Mouse (Mus musculus) forebrain, embryonic 14.5 days (tissue): ENCODE measurements around the gene Robo1. TPM values are rescaled to one million over a fixed set of nuclear protein-coding genes. Genes with fewer than 3 reads are reported as not detected.

Source experiments
- ATAC-seq: fragments of 200-750 bp; cut with Nextera tagmentation; 2 replicates; pipeline ENCODE4 v1.8.0; 2017; ENCODE audit warnings: mild to moderate bottlenecking, moderate library complexity
- DNase-seq: peaks from one replicate; pipeline ENCODE4 v3.0.0-alpha.2; 2015; ENCODE audit warnings: low spot score
- H3K27ac ChIP-seq: fragments of 300-500 bp; sonication (generic); 2 replicates; pipeline ENCODE4 v1.5.1; 2014; ENCODE audit warnings: low read depth, mild to moderate bottlenecking, control low read depth, low read length, moderate library complexity
- H3K27me3 ChIP-seq: fragments of 300-500 bp; sonication (generic); replicated peaks from 2 replicates; pipeline ENCODE4 v1.6.1; 2014; ENCODE audit warnings: low read length, control low read depth, mixed read lengths; ENCODE audit not compliant: control insufficient read depth, insufficient read depth
- H3K36me3 ChIP-seq: fragments of 300-500 bp; sonication (generic); 2 replicates; pipeline ENCODE4 v1.6.1; 2014; ENCODE audit warnings: low read length, control low read depth; ENCODE audit not compliant: control insufficient read depth, insufficient read depth
- H3K4me1 ChIP-seq: fragments of 300-500 bp; sonication (generic); 2 replicates; pipeline ENCODE4 v1.6.1; 2014; ENCODE audit warnings: antibody characterized with exemption, low read length, control low read depth; ENCODE audit not compliant: control insufficient read depth, insufficient read depth
- H3K4me2 ChIP-seq: fragments of 300-500 bp; sonication (generic); 2 replicates; pipeline ENCODE4 v1.6.1; 2014; ENCODE audit warnings: mild to moderate bottlenecking, control low read depth, low read length
- H3K4me3 ChIP-seq: fragments of 300-500 bp; sonication (generic); 2 replicates; pipeline ENCODE4 v1.5.1; 2014; ENCODE audit warnings: low read depth, low read length, control low read depth
- H3K9ac ChIP-seq: fragments of 300-500 bp; sonication (generic); 2 replicates; pipeline ENCODE4 v1.6.1; 2014; ENCODE audit warnings: mild to moderate bottlenecking, low read length, control low read depth, moderate library complexity
- H3K9me3 ChIP-seq: fragments of 300-500 bp; sonication (generic); replicated peaks from 2 replicates; pipeline ENCODE4 v1.6.1; 2016; ENCODE audit warnings: low read length, control low read depth, mixed read lengths; ENCODE audit not compliant: control insufficient read depth
- WGBS: fragments of 180-500 bp; shearing (Covaris S2); extraction: QIAGEN DNeasy Blood & Tissue Kit; methylation state at CpG from one replicate; pipeline ENCODE4 v1.1.7; 2014; 5-methylcytosine and 5-hydroxymethylcytosine counted together
- polyA plus RNA-seq: library from polyadenylated mRNA; unstranded; fragments of >200 nt; fragmentation: Nextera tagmentation; extraction: Ambion mirVana; gene quantifications from 2 replicates; pipeline ENCODE4 v1.2.1, GENCODE M21; 2014

Robo1 gene
- 37.1 and 49.4 TPM in 2 replicates for polyA plus RNA-seq

DNA sequence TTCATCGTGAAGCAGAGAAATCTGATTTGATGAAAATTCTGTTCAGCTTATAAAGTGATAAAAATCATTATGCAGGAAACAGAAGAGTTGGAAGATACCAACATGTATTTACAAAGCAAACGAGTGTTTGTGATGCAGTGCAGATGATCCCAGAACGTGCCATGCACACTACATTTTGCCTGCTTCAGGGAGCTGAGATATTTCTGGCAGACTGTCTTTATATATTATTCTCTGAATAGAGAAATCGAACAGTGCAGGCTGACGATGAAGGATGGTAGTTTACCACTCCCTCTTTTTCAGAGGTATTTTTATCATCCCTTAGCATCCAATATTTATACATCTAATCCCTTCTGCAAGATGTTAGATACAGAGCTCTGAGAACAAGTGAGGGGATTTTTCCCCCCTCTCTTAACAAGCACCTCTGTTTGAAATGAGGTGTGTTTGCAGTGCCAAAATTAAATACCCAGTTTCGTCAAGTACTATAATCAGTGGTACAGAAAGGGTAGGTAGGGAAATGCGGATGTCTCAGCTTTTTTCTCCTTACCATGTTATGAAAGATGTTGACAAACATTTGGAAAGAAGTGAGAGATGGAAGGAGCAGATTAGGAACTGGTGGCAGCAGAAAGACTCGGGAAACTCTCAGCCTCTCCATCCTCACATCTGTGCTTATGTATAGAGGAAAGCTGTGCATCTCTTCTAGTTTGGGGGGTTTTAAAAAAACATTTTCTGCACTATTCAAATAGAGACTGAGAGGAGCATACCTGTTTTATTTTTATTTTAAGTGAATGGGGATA is at the start of gene Robo1:
Gene Robo1, plus strand, starts transcription at position 770 of the 794 bp plus-strand sequence.
- Histone ChIP-seq H3K9me3 (no peaks in the 10 kb centered on the region), H3K36me3 (no peaks in the 10 kb centered on the region), H3K27ac (no peak within 1 kb of the TSS), H3K4me2 (no peak within 1 kb of the TSS), H3K4me3 (no peak within 1 kb of the TSS), H3K9ac (no peak within 1 kb of the TSS), H3K27me3 (no peaks in the 10 kb centered on the region), H3K4me1 (no peaks in the 10 kb centered on the region)
- 71% methylated on average over 8 of the region's 8 CpGs for WGBS
- peak; percentile 36 for DNase-seq
- no peak for ATAC-seq

DNA sequence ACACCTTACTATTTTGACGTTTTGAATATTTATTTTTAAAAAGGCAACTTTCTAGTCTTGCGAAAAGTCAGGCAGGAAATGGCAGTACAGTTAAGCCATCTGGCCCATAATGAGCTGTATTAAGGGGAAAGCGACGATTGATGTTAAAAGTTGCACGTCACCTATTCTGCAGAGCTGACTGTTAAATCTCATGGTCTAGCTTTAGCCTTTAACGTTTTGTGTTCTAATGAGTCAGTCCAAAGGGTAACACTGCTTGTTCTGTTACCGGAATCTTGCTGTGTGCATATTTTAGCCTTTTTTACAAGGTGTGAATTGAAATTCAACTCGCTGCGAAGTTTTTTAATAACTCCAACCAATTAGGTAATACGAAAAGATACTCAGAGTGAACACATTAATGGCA is 40.3 kb upstream of the Robo1 start:
- H3K4me2 ChIP-seq, result no peak overlapping the region
- 85% methylated on average over 10 of the region's 10 CpGs for WGBS
- no peak overlapping the region for H3K9ac ChIP-seq
- ATAC-seq (no peak), DNase-seq (no peak)
- H3K4me1 ChIP-seq, result no peaks in the 10 kb centered on the region
- H3K4me3 ChIP-seq, result no peak overlapping the region
- H3K27ac ChIP-seq, result no peak overlapping the region
- no peaks in the 10 kb centered on the region for H3K36me3 ChIP-seq
- H3K9me3 ChIP-seq, result no peaks in the 10 kb centered on the region
- H3K27me3 ChIP-seq, result no peaks in the 10 kb centered on the region

DNA sequence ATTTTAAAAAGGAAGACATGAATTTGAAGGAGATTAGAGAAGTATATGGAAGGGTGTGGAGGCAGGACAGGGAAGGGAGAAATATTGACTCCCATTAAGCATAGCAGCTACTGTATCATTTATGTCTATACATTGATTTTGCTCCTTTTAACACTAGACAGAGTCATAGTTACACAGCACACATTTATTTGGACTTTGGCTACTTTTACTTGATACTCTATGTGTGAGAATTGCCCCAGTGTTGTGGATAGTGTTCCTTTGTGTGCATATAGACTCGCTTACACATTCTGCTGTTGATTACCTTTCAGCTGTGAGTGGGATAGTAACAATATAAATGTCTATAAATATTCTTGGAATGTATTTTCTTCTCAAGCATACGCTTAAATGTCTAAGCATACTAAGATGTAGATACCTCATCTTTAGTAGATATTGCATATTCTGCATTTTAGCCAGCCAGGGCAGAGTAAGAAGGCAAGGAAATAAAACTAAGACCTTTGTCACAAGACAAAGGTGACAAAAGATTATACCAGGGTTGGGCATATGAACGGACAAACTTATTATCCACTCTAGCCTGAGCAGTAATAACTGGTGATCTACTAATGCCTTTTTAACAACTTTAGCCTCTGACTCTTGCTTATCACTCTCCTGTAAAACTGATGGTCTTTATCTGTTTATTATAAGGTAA is 31.6 kb upstream of the Robo1 start:
- H3K36me3 ChIP-seq, result no peaks in the 10 kb centered on the region
- no peaks in the 10 kb centered on the region for H3K4me1 ChIP-seq
- WGBS, result 90% methylated on average over 3 of the region's 3 CpGs
- DNase-seq (no peak), ATAC-seq (no peak)
- no peaks in the 10 kb centered on the region for H3K27me3 ChIP-seq
- H3K4me2 ChIP-seq, result no peak overlapping the region
- H3K27ac ChIP-seq, result no peak overlapping the region
- no peak overlapping the region for H3K4me3 ChIP-seq
- H3K9ac ChIP-seq, result no peak overlapping the region
- no peaks in the 10 kb centered on the region for H3K9me3 ChIP-seq

DNA sequence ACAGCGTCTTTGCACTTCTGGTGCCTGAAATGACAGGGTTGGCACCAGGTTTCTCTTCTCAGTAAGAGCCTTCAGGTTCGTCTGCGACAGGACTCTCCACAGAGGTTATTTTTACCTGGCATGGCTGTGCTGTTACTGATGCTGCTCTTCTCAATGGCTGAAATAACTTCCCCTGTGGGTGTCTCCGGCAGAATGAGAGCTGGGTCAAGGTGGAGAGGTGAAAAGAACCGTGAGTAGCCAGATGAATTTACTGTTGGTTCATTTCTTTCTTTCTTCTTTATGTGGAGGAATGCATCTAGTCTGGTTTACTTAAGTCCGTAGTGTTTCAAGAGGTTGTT is 194 bp downstream of the Robo1 start:
- DNase-seq, result no peak
- H3K36me3 ChIP-seq, result no peaks in the 10 kb centered on the region
- 72% methylated on average over 6 of the region's 6 CpGs for WGBS
- no peaks in the 10 kb centered on the region for H3K4me1 ChIP-seq
- ATAC-seq, result no peak
- no peaks in the 10 kb centered on the region for H3K27me3 ChIP-seq
- H3K9ac ChIP-seq, result no peak overlapping the region
- H3K4me3 ChIP-seq, result no peak overlapping the region
- H3K9me3 ChIP-seq, result no peaks in the 10 kb centered on the region
- no peak overlapping the region for H3K4me2 ChIP-seq
- no peak overlapping the region for H3K27ac ChIP-seq

DNA sequence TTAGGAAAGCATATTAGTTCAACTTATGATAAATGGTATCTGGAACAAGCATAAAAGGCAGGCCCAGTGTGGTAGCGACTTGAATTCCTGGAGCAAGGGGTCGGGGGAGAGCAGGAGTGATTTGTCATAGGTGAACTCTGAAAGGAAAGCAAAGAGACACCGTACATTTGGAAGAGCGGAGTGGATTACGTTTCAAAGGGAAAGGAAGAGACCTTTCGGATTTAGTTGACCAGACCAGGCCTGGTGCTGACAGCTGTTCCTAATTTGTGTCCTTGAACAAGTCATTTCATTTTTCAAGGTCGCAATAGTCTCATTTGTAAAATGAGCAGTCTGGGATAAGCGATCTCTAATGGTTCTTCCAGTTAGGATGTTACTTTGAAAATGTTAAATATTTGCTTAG is 19.2 kb downstream of the Robo1 start:
- H3K4me1 ChIP-seq, result no peaks in the 10 kb centered on the region
- H3K4me3 ChIP-seq, result no peak overlapping the region
- H3K9me3 ChIP-seq, result no peaks in the 10 kb centered on the region
- no peak overlapping the region for H3K9ac ChIP-seq
- no peak for ATAC-seq
- DNase-seq, result no peak
- H3K27me3 ChIP-seq, result no peaks in the 10 kb centered on the region
- H3K27ac ChIP-seq, result no peak overlapping the region
- 90% methylated on average over 8 of the region's 8 CpGs for WGBS
- H3K36me3 ChIP-seq, result no peaks in the 10 kb centered on the region
- H3K4me2 ChIP-seq, result no peak overlapping the region

DNA sequence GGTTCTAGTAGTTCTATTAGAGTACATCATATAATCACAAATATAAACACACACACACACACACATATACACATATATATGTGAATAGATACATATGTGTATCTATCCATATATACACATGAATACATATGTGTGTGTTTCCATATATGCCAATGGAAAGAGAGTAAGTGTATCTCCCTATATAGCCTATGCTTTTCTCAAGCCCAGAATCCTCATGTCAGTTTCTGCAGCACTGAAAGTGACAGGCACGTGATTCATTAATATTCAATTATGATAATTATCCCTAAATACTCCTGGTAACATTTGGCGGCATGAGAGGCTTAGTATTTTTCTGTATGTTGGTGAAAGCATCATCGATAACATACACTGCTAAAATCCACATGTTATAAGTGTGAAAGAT is 20.5 kb downstream of the Robo1 start:
- 54% methylated on average over 3 of the region's 3 CpGs for WGBS
- no peak overlapping the region for H3K9ac ChIP-seq
- H3K36me3 ChIP-seq, result no peaks in the 10 kb centered on the region
- H3K27me3 ChIP-seq, result no peaks in the 10 kb centered on the region
- DNase-seq, result peak; percentile 39
- H3K4me1 ChIP-seq, result no peaks in the 10 kb centered on the region
- no peak overlapping the region for H3K4me3 ChIP-seq
- H3K27ac ChIP-seq, result no peak overlapping the region
- no peak overlapping the region for H3K4me2 ChIP-seq
- no peaks in the 10 kb centered on the region for H3K9me3 ChIP-seq
- ATAC-seq, result 0 out of 2 replicates have a peak, but pooled peaks have one; percentile 32

DNA sequence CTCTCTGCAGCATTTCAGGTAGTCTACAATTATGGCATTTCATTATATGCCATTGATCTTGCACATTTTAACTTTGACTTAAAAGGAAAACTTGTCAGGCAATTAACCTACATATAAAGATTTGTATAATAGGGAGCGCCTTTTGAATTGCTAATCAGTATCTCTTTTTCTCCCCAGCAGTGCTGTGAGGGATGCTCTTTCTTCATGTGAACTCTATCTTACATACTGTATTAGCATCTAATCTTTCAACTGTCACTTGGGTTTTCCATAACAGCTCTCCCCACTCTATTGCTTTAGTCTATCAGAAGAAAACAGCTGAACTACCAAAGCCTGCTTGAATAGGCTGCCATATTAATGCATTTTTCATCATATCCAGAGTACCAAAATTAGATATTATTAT is 29.7 kb downstream of the Robo1 start:
- Histone ChIP-seq H3K4me1 (no peaks in the 10 kb centered on the region), H3K9me3 (no peaks in the 10 kb centered on the region), H3K27me3 (no peaks in the 10 kb centered on the region), H3K36me3 (no peaks in the 10 kb centered on the region), H3K9ac (no peak overlapping the region), H3K4me3 (no peak overlapping the region), H3K4me2 (no peak overlapping the region), H3K27ac (no peak overlapping the region)
- 79% methylated on average over 1 of the region's 1 CpGs for WGBS
- DNase-seq, result peak; percentile 41
- ATAC-seq, result no peak

DNA sequence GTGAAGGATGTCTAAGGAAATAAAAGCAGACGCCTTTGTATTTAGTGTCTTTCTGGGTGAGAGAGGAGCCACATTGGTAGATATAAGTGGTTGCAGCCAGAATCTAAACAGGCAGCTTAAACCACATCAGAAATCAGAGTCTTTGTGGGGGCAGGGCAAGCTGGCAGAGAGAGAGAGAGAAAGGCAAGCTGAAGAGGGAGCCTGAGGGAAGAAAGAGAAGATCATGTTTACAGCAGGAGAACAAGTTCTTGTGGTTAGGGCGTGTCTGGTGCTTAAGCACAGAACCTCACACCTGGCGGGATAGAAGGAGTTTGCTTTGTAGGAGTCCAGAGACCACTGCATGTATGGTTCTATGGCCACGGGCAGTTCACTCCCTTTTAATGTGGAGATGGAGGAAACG is 42.3 kb downstream of the Robo1 start:
- H3K4me2 ChIP-seq, result no peak overlapping the region
- no peaks in the 10 kb centered on the region for H3K27me3 ChIP-seq
- H3K27ac ChIP-seq, result no peak overlapping the region
- H3K4me1 ChIP-seq, result no peaks in the 10 kb centered on the region
- H3K9me3 ChIP-seq, result no peaks in the 10 kb centered on the region
- H3K9ac ChIP-seq, result no peak overlapping the region
- WGBS, result 72% methylated on average over 5 of the region's 5 CpGs
- no peaks in the 10 kb centered on the region for H3K36me3 ChIP-seq
- no peak for ATAC-seq
- no peak for DNase-seq
- H3K4me3 ChIP-seq, result no peak overlapping the region
